Mouse (Mus musculus) heart, postnatal 25 days (tissue): ENCODE measurements around the gene Rbpj. TPM values are rescaled to one million over a fixed set of nuclear protein-coding genes. Genes with fewer than 3 reads are reported as not detected.
"Not testable (repeated sequence)": the region's sequence is repeated elsewhere in the genome, so short reads cannot be mapped to it uniquely, and the experiment has no call there.

Experiments used
- DNase-seq: peaks from one replicate; pipeline ENCODE4 v3.0.0; 2022; ENCODE audit warnings: low spot score
- intact Hi-C: fragments of 180-260 bp; cut with DNase I; formaldehyde crosslinking; loops from one replicate; pipeline ENCODE4 v1.15.1; 2025
- total RNA-seq, 2 experiments: library from RNA; stranded (reverse); gene quantifications; 2 replicates each; pipeline ENCODE4 v1.2.3; 2021

The Rbpj gene
- total RNA-seq, 2 experiments from 2014 or later: 23.4 to 32.5 TPM

DNA sequence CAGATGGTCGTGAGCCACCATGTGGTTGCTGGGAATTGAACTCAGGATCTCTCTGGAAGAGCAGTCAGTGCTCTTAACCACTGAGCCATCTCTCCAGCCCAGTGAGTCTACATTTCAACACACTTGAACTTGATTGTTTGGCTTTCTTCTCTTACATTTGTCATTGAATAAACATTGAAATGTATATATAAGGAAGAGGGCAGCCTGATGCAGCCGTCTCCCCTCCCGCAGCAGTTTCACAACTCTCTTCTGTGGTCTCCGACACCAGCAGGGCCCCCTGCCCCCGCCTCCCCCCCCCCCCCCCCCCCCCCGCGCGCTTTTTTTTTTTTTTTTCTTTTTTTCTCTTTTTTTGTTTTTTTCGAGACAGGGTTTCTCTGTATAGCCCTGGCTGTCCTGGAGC, 180.7 kb downstream of the Rbpj start:
- intact Hi-C loops: no loop called here

DNA sequence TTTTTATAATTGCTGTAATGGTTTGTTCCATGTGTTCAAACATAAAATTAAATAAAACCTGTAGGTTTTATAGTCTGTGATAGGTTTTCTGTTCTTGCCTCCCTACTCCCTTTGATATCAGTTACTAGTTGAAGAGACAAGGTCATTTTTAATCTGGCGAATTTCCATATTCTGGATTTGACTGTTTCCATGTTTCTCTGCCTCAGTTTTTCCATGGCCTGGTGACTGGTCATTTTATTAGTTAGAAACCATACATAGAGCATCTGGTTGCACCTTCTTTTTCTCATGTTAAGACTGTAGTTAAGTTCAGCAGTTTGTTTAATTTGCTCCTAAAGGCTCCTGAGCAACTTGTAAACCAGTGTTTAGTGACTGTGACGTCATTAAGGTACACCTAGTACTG, 181.4 kb downstream of the Rbpj start:
- intact Hi-C loops: no loop called here
- DNase-seq: no peak

More for the DNA sequence above, 180.7 kb downstream of the Rbpj start:
- no peak for DNase-seq

DNA sequence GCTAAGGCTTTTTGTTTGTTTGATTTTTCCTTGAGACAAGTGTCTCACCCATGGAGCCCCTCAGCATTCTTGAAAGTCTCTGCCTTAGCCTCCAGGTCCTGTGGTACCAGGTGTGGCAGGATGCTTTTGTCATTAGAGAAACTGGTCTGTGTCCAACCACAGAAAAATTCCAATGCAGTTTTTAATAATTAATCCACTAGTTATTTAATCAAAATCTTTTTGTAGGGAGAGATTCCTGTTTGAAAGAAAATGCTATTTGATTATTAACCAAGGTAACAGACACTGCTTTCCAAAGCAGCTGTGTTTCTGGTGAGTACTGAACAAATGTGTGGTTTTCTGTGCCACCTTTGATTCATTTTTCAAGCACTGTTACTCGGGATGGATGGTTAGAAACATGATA, 190.6 kb downstream of the Rbpj start:
- no peak for DNase-seq
- intact Hi-C loops: no loop called here

DNA sequence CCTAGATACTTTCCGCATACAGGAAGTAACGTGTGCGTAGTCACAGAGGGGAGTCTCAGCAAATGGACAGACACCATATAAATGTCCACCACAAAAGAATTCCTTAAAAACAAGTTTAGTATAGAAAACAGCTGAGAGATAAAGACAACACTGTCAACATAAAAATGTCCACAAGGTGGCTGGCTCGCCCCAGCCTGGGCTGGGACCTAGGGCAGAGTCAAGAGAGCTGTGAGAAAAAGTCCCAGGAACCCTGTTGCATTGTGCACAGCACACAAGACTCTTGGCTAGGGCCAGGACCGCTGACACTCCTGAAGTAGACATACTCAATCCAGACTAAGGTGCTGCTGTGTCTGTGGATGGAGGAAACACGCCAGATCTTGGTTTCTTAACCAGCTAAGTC, 192.0 kb downstream of the Rbpj start:
- no peak for DNase-seq
- intact Hi-C loops: loop anchor here (1.0 kb wide), 1 partner anchor 15 kb away; no protein-coding TSS in a partner anchor

DNA sequence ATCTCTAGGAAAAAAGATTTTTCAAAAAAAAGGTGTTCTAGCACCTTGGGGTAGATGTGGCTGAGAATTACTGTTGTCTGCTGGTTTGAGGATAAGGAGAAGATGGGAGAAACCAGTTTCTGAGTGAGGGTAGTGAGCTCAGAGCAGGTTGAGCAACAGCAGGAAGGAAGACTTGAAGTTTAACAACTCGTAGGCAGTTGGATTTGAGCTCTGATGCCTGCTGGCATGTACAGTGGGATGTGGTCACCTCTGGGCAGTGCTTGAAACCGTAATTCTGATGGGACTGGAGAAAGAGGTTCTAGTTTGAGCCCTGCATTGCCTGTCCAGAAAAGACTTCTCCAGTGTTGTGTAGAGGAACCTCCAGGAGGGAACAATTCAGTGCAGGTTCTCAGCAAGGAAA, 195.6 kb downstream of the Rbpj start:
- intact Hi-C loops: no loop called here
- DNase-seq: no peak

DNA sequence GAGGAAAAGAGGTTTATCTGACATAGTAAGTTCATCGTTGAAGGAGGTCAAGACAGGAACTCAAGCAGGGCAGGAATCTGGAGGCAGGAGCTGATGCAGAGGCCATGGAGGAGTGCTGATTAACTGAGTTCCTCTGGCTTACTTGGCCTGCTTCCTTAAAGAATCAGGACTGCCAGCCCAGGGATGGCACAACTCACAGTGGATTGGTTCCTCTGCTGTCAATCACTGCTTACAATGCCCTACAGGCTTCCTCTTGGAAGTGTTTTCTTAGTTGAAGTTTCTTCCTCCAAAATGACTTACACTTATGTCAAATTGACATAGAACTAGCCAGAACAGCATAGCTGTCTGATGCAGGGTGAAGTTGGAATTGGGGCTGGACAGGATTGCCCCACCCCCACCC, 196.5 kb downstream of the Rbpj start:
- no peak for DNase-seq
- intact Hi-C loops: no loop called here

DNA sequence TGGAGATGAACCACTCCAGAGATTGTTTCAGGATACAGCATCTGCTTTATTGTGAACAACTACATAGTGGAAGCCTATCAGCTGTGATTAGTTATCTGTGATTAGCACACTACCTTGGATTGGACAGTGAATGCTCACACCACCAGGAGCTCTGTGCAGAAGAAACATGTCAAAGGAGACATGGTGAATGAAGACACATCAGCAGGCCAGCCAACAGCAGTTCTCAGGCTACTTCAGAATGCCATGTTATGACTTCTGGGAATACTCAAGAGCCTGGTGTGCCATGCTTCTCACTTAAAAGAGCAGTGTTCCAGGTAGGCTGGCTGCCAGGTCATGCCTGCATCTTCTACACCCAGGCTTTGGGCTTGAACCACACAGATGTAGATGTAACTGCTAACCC, 197.7 kb downstream of the Rbpj start:
- intact Hi-C loops: no loop called here
- no peak for DNase-seq

DNA sequence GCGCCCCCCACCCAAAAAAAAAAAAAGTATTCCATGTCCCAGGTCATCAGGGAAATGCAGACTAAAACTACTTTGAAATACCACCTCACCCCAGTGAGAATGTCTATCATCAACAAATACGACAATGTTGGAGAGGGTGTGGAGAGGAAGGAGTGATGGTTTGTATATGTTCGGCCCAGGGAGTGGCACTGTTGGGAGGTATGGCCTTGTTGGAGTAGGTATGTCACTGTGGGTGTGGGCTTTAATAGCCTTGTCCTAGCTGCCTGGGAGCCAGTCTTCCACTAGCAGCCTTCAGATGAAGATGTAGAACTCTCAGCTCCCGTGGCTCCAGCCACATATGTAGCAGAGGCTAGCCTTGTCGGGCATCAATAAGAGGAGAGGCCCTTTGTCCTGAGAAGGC, 202.1 kb downstream of the Rbpj start:
- intact Hi-C loops: no loop called here
- DNase-seq: no peak

DNA sequence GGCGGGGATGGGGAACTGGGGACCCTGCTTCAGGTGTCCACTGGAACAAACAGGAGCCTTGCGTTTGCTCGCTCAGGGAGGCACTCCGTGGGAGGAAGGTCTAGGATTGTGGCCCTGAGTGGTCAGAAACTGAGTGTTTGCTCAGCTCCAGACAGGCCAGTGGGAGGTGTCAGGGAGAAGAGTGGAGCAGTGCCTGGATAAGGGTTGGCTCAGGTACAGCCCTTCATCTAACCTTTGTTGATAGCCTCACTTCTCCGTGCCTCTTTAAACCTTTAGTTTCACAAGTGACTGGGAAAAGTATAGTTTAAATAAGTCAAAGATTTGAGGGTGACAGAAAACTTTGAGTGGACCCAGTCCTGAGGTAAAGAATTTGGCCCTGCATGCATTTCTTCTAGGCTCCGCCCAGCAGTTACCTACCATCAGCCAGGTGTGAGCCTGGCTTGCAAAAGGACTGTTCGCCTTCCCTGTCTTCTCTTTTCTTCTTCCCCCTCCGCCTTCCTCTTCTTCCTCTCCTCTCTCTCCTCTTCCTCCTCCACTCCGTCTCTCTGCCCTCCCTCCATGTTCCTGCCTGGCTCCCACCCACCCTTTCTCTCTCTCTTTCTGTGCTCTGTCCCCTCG, 204.5 kb downstream of the Rbpj start:
- DNase-seq: no peak
- intact Hi-C loops: loop anchor here (2.0 to 5.0 kb wide), 2 partner anchors 73 to 344 kb away; no protein-coding TSS in a partner anchor

DNA sequence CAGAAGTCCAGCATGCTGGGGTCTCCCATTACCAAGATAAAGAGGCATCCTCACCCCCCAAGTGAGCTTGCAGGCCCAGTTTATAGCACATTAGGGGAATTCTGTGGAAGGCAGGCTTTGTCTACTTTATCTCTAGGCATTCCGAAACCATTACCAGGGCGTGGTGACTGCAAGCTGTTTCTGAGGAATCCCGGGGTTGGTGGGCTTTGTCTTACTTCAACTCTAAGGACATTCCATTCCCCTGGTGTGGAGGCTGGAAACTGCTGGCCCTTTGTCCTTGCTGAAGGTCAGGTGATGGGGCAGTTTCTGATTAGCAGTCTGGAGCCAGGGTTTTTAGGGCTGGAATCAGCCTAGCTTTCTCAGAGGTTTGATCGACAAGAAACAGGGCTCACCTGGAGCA, 205.6 kb downstream of the Rbpj start:
- DNase-seq: no peak
- intact Hi-C loops: loop anchor here (2.0 to 5.0 kb wide), 2 partner anchors 74 to 345 kb away; no protein-coding TSS in a partner anchor

DNA sequence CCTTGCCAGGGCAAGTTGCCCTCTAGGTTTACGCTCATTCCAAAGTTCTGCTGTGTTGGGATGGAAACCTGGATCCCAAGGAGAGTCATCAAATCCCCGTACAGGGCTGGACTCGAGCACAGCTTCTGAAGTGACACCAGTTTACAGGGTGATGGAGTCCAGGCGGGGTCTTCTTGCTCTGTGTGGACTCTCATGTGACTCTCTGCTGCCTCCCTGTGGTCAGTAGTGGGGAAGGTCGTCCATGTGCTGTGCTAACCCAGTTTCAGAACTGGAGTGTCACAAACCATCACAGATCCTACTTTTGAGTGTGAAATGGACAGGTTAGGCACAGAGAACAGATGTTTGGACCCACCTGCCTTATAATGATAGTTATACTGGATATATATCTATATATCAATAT, 206.4 kb downstream of the Rbpj start:
- intact Hi-C loops: loop anchor here (1.0 to 5.0 kb wide), 2 partner anchors 75 to 317 kb away; no protein-coding TSS in a partner anchor
- DNase-seq: no peak

DNA sequence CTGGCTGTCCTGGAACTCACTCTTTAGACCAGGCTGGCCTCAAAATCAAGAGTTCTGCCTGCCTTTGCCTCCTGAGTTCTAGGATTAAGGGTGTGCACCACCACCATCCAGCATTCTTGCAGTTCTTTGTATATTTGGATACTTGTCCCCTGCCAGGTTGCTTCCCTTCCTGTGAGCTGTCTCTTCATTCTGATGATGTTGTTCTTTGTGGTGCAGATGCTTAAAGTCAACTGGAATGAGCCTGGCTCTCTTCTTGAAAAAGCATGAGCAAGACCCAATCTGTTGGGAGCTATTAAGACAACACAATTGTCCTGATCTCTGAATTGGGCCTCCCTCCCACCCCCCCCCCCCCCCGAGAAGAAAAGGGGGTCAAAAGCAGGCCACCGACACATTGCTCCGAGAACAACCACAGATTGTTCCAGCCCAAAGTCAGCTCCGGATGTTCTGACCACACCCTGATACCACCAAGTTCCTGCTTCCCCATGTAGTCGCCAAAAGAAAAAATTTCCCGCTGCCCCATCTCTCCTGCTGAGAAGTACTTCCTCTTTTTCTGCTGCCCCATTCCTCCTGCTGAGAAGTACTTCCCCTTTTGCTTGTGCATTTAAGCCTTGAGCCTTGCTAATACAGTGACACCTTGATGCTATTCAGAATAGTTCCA, 207.7 kb downstream of the Rbpj start:
- intact Hi-C loops: loop anchor here (1.0 to 5.0 kb wide), 2 partner anchors 15 to 76 kb away; no protein-coding TSS in a partner anchor
- DNase-seq: not testable (repeated sequence)

DNA sequence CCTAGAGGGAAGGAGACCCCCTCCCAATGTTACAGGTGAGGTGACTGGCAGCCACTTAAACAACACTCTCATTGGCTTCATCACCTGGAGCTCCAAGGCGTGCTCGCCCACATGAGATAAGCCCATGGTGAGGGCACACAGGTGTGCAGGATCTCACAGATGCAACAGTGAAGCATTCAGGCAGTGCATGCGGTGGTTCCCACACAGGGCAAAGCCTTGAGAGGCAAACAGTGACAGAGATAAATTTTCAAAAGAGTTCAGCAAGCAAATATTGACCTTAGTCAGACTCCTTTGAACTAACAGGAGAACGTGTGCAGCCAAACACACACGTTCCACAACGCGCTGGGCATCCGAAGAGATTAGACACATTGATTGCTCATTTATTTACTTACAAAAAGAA, 210.7 kb downstream of the Rbpj start:
- intact Hi-C loops: no loop called here

DNA sequence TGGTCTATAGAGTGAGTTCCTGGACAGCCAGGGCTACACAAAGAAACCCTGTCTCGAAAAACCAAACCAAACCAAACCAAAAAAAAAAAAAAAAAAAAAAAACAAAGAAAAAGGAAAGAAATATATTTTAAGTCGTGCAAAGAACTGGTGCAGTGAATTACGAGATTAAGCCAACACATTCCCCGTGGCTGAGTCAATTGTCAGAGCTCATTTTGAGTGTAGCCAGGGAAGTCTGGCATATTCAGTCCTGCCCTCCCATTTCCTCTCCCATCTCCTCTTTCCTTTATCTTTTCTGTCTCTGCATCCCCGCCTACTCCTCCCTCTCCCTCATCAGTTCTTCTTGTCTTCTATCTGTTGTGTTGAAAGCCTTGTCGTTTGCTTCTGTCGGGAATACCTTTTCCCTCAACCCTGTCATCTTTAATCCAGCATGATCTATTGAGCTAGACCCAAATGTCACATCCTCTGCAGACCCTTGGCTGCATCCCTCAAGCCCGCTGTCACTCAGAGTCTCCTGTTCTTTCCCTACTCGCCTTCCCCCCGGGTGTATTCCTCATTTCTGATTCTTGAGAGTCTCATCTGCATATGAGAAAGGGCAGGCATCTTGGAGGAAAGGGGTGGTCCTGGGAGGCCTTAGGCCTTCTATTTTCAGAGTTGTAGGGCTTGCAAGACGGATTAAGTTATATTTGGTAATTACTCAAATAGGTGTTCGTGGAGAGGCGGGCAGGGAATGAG, 212.2 kb downstream of the Rbpj start:
- DNase-seq: no peak
- intact Hi-C loops: no loop called here

More for the DNA sequence above, 210.7 kb downstream of the Rbpj start:
- no peak for DNase-seq

DNA sequence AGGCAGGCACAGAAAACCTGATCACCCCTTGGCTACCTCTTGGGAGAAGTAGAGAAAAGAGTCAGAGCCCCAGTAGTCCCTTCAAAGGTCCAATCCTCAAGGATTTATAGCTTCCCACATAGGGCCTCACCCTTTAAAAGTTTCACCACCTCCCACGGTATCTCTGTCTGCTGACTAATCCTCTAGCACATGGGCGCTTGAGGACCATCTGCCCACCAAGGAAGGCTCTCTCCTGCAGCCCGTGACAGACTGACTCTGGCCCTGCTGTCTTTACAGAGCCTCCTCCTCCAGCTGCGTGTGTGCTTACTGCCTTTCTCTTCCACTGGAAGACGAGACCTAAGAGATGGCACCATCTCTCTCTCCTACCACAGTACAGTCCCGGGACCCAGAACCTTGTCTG, 213.7 kb downstream of the Rbpj start:
- no peak for DNase-seq
- intact Hi-C loops: no loop called here

DNA sequence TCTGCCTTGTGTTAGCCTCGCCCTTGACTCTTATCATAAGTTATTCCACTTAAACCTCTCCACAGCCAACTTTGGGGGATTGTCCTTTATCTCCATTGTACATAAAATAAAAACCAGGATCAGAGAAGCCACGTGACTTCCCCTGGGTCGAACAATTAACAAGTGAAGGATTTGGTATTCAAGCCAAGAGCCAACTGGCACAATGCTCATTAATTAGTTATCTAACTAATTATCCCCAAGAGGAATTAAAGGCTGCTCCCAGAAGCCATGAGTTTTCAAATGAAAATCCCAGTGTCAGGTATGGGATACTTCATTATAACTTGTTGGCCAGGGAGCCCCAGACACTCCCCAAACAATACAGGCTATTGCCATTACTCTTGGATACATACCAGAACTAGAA, 218.0 kb downstream of the Rbpj start:
- no peak for DNase-seq
- intact Hi-C loops: no loop called here

DNA sequence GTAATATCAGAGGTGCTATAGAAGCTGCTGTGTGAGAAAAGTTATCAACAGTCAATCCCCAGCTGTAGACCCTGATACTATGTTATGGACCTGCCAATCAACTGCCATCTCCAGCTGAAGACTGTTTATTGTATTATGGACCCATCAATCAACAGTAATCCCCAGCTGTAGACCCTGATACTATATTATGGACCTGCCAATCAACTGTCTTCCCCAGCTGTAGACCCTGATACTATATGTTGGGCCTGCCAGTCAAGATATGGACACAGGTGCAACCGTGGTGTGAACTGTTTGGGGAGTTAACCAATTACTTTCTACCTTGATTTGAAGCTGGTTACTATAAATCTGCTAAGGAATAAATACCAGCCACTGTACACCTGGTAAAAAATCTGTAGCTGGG, 218.5 kb downstream of the Rbpj start:
- intact Hi-C loops: no loop called here
- DNase-seq: no peak

DNA sequence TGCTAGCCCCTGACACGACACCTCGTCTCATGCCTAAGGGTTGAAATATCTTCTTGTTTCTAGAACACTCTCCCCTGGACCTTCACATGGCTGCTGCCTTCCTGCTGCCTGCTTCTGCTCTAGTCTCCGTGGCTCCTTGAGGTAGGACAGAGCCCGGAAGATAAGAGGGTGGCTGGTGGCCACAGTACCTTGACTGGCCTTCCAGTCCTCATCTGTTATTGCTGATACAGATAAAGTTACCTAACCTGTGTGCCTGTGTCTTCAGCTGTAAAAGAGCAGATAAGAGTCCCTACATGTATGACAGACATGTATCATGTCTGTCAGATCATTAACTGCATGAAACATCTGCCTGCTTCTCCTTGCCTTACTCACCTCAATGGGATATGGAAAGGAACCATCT, 219.7 kb downstream of the Rbpj start:
- intact Hi-C loops: no loop called here
- DNase-seq: no peak

DNA sequence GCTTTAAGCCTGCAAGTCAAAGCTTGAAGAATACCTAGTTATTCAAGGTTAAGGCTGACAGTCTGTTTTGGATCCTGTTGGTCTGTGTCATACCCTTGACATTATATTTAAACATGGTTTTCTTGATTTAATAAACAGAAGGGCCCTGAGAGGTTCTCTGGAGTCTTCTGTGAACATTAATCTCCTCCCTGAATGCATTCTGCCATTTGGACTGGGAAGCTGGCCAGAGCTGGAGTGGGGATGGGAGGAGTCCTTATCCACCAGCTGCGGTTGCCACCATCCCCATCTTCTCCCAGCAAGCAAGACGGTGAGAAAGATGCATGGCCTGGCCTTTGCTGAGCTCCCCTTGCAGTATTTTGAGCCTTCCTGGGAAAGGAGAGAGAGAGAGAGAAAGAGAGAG, 220.4 kb downstream of the Rbpj start:
- DNase-seq: no peak
- intact Hi-C loops: no loop called here

DNA sequence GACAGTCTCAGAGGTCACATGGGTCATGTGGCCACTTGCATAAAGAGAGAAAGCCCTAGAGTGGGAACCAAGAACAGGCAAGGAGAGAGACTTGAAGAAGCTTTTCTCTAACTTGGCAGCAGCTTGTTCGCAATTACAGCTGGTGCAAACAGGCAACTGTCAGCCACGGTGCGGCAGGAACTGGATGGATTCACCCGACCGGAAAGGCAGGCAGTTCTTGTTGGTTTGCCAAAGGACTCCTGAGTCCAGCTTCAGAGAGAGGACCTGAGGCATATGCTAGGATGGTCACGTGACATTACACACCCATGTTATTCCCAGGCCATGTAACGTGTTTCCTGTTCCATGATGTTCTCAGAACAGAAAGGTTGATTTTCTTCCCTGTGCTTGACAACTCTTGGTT, 222.4 kb downstream of the Rbpj start:
- intact Hi-C loops: no loop called here
- DNase-seq: no peak

DNA sequence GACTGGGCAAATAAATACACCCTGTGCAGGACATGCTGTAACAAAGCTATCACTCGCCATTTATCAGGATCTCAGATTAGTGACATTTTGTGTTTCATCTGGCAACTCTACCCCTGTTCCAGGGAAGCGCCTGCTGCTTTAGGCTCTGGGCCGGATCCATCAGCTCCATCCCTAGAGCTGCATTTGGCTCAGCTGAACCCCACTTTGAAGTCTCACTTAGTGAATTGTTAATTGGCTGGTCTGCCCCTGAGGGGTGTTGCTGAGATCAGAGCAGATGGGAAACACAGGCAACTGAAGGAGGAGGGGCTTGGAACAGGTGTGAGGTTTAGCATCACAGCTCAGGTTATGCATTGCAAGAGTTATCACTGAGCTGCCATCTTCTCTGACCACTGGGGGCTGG, 225.6 kb downstream of the Rbpj start:
- no peak for DNase-seq
- intact Hi-C loops: no loop called here
